Mouse (Mus musculus): ENCODE data around the gene Dnajc14. TPM values are rescaled to one million over a fixed set of nuclear protein-coding genes. Genes with fewer than 3 reads are reported as not detected.
A peak's percentile ranks its signal among the peaks of the same experiment; 100 is the strongest.
"Not testable (repeated sequence)": the region's sequence is repeated elsewhere in the genome, so short reads cannot be mapped to it uniquely, and the experiment has no call there.

The Dnajc14 gene
- polyA plus RNA-seq, 1 experiment from 2014 or later = 66.8 TPM

DNA sequence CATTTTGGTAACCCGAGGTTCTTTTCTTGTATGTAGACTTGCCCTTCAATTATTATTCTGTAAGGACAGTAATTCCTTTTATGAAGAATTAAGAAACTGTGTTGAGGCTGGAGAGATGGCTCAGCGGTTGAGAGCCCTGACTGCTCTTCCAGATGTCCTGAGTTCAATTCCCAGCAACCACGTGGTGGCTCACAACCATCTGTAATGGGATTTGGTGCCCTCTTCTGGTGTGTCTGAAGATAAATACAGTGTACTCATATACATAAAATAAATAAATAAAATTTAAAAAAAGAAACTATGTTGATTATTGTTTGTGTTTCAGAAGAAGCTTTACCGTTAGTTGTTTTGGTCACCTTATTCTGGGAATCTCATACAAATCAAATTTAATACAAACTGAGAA, 19.2 kb downstream of the Dnajc14 start:
- H3K27me3 ChIP-seq; H3K27ac ChIP-seq; ATAC-seq (ENCODE audit: low FRiP score, low read depth); H3K9me3 ChIP-seq: not testable (repeated sequence)
- Histone ChIP-seq H3K4me2 (replicated peaks) (peak overlapping the region; percentile 85), H3K4me1 (peaks cover 16% of the 10 kb centered on the region), H3K36me3 (peaks cover 39% of the 10 kb centered on the region), H3K9ac (peak overlapping the region; percentile 87; the same call in 1 of the 2 replicates), H3K4me3 (peak overlapping the region; percentile 89)
- 81% methylated on average over 4 of the region's 4 CpGs for WGBS

DNA sequence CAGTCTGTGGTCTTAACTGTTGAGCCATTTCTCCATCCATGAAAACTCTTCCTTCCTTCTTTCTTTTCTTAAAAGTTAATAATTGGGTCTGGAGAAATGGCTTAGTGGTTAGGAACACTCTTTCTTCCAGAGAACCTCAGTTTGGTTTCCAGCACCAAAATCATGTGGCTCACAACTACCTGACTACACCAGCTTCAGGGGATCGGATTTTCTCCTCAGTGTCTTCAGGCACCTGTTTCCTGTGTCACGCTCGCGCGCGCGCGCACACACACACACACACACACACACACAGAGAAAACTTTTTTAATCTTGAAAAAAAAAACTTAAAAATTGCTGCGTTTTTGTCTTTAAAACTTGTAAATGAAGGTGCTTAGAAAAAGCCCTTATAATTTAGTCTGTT, 20.0 kb downstream of the Dnajc14 start:
- ATAC-seq (ENCODE audit: low FRiP score, low read depth) = no peak
- no peak overlapping the region for H3K4me2 ChIP-seq (replicated peaks)
- H3K9ac ChIP-seq = no peak overlapping the region
- H3K4me1 ChIP-seq = peaks cover 16% of the 10 kb centered on the region
- no peaks in the 10 kb centered on the region for H3K9me3 ChIP-seq
- no peaks in the 10 kb centered on the region for H3K27me3 ChIP-seq
- WGBS = 91% methylated on average over 9 of the region's 9 CpGs
- H3K4me3 ChIP-seq = no peak overlapping the region
- H3K27ac ChIP-seq = no peak overlapping the region
- peaks cover 33% of the 10 kb centered on the region for H3K36me3 ChIP-seq

DNA sequence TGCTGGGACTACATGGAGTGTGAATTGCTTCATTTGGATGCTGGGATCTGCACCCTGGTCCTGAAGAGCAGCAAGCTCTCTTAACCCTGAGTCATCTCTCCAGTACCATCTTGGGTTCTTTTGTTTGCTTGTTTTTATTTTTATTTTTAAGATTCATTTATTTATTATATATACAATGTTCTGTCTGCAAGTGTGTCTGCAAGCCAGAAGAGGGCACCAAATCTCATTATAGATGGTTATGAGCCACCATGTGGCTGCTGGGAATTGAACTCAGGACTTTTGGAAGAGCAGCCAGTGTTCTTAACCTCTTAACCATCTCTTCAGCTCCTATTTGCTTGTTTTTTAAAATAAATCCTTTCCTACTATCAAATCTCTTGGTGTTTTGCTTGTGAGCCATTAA, 33.5 kb downstream of the Dnajc14 start:
- Histone ChIP-seq H3K4me2 (replicated peaks) (no peak overlapping the region), H3K27ac (no peak overlapping the region), H3K36me3 (peaks cover 85% of the 10 kb centered on the region), H3K4me3 (no peak overlapping the region), H3K9me3 (no peaks in the 10 kb centered on the region), H3K9ac (no peak overlapping the region), H3K27me3 (no peaks in the 10 kb centered on the region), H3K4me1 (no peaks in the 10 kb centered on the region)
- no peak for ATAC-seq (ENCODE audit: low FRiP score, low read depth)

DNA sequence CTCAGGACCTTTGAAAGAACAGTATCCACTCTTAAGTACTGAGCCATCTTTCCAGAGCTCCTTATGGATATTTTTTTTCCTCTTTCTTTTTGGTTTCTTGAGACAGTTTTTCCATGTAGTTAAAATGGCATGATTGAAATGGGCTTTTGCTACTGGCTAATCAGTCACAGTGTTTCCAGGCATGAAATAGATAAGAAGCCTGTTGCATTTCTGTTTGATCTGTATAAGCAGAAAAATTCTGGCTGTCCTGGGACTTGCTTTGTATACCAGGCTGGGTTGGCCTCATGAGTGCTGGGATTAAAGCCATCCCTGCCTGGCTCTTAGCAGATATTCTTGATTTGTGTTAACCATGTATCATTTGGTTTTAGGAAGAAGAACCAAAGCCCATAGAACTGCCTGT, 35.6 kb downstream of the Dnajc14 start:
- H3K27ac ChIP-seq = no peak overlapping the region
- H3K9ac ChIP-seq = no peak overlapping the region
- no peak overlapping the region for H3K4me2 ChIP-seq (replicated peaks)
- H3K4me1 ChIP-seq = peaks cover under 1% of the 10 kb centered on the region; the same call in 1 of the 2 replicates
- no peaks in the 10 kb centered on the region for H3K9me3 ChIP-seq
- no peak overlapping the region for H3K4me3 ChIP-seq
- peaks cover 78% of the 10 kb centered on the region for H3K36me3 ChIP-seq
- H3K27me3 ChIP-seq = no peaks in the 10 kb centered on the region
- ATAC-seq (ENCODE audit: low FRiP score, low read depth) = no peak

DNA sequence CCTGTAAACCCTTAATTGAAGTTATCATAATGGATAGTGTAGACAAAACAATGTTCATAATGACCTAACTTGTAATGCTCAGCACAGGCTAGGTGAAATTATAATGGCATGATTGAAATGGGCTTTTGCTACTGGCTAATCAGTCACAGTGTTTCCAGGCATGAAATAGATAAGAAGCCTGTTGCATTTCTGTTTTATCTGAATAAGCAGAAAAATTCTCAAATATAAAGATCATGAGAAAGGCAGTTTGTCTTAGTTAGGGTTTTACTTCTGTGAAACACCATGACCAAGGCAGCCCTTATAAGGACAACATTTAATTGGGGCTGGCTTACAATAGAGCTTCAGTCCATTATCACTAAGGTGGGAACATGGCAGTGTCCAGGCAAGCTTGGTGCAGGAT, 36.8 kb downstream of the Dnajc14 start:
- H3K9ac ChIP-seq = no peak overlapping the region
- no peaks in the 10 kb centered on the region for H3K9me3 ChIP-seq
- H3K27me3 ChIP-seq = no peaks in the 10 kb centered on the region
- H3K4me1 ChIP-seq = peaks cover 11% of the 10 kb centered on the region
- no peak overlapping the region for H3K4me3 ChIP-seq
- H3K4me2 ChIP-seq (replicated peaks) = no peak overlapping the region
- H3K36me3 ChIP-seq = peaks cover 76% of the 10 kb centered on the region
- H3K27ac ChIP-seq = no peak overlapping the region
- no peak for ATAC-seq (ENCODE audit: low FRiP score, low read depth)

DNA sequence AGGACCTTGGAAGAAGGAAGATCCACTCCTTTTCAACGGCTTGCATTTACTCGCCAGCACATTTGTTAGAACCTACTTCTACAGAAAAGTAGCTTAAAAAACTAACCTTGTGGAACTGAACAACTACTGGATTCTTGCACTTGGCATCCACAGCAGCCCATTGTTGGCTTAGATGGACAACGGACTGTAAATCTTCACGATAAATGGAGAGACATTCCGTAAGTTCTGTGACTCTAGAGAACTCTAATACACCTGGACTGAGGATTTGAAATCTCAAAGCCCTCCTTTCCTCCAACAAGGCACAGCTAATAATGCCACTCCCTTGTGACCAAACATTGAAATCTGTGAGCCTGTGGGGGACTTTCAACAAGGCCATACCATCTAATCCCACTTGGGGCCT, 39.4 kb downstream of the Dnajc14 start:
- Histone ChIP-seq H3K4me2 (replicated peaks) (no peak overlapping the region), H3K9ac (no peak overlapping the region), H3K27me3 (no peaks in the 10 kb centered on the region), H3K4me3 (no peak overlapping the region), H3K36me3 (peaks cover 66% of the 10 kb centered on the region), H3K4me1 (peaks cover 14% of the 10 kb centered on the region), H3K9me3 (no peaks in the 10 kb centered on the region), H3K27ac (no peak overlapping the region)
- WGBS = 92% methylated on average over 5 of the region's 5 CpGs
- no peak for ATAC-seq (ENCODE audit: low FRiP score, low read depth)

DNA sequence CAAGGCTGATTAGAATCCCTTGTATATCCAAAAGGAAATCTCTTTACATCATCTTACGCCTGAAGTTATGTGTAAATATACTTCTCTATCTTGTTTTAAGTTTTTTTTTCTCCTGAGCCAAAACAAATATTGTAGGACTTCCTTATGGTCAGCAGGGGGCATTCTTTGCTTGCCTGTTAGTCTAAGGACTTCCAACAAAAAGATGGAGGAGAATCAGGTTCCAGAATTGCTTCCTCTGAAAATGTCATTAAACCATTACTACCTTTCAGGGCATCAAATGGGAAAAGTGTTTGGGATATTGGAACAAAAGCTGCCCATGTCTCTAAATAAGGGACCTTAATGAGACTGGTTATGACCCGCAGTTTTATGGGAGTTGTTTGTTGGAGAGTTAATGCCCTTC, 41.7 kb downstream of the Dnajc14 start:
- H3K36me3 ChIP-seq = peaks cover 65% of the 10 kb centered on the region
- no peak overlapping the region for H3K4me3 ChIP-seq
- 0 out of 2 replicates have a peak overlapping the region, but pooled peaks have one; percentile 7 for H3K4me2 ChIP-seq (replicated peaks)
- ATAC-seq (ENCODE audit: low FRiP score, low read depth) = no peak
- H3K27me3 ChIP-seq = no peaks in the 10 kb centered on the region
- no peaks in the 10 kb centered on the region for H3K9me3 ChIP-seq
- H3K4me1 ChIP-seq = peaks cover 14% of the 10 kb centered on the region
- H3K9ac ChIP-seq = no peak overlapping the region
- no peak overlapping the region for H3K27ac ChIP-seq
- 44% methylated on average over 2 of the region's 2 CpGs for WGBS

DNA sequence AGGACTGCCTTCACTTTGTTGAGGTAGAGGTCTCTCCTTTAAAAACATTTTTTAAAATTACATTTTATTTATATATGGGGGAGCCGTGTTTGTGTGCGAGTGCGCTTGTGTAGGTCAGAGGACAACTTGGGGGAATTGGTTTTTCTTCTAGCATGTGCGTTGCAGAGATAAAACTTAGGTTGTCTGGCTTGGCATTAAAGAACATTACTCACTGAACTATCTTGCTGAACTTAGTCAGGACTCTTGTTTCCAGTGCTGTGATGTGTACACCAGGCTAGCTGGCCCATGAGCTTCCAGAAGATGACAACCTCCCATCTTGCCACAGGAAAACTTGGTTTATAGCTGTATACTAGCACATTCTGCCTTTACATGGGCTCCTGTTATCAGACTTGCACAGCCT, 42.8 kb downstream of the Dnajc14 start:
- ATAC-seq (ENCODE audit: low FRiP score, low read depth) = no peak

DNA sequence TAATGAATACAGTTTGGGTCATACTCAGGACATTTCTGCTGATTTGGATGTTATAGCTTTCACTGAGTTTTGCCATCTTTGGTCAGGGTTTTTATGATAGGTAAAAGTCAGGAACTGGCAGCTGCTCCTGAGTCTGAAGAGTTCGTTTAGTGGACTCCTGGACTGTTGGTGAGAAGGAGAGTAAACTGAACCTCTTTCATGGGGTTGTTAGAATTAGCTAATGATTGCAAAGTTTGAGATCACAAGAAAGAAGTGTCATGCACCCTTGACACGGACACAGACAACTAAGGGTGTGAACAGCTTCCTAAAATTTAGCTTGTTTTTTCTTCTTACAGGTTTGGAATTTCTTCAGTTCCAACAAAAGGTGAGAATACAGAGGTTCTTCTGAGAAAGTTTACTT, 44.6 kb downstream of the Dnajc14 start:
- H3K4me3 ChIP-seq = no peak overlapping the region
- no peaks in the 10 kb centered on the region for H3K27me3 ChIP-seq
- H3K4me2 ChIP-seq (replicated peaks) = no peak overlapping the region
- no peak for ATAC-seq (ENCODE audit: low FRiP score, low read depth)
- no peaks in the 10 kb centered on the region for H3K9me3 ChIP-seq
- peaks cover 14% of the 10 kb centered on the region for H3K4me1 ChIP-seq
- peaks cover 47% of the 10 kb centered on the region for H3K36me3 ChIP-seq
- 51% methylated on average over 2 of the region's 2 CpGs for WGBS
- H3K27ac ChIP-seq = no peak overlapping the region
- H3K9ac ChIP-seq = no peak overlapping the region

More for the DNA sequence above, 42.8 kb downstream of the Dnajc14 start:
- Histone ChIP-seq H3K9me3 (no peaks in the 10 kb centered on the region), H3K36me3 (peaks cover 57% of the 10 kb centered on the region), H3K4me1 (peaks cover 14% of the 10 kb centered on the region), H3K27me3 (no peaks in the 10 kb centered on the region), H3K4me2 (replicated peaks) (no peak overlapping the region), H3K9ac (no peak overlapping the region), H3K27ac (no peak overlapping the region), H3K4me3 (no peak overlapping the region)
- WGBS = 95% methylated on average over 4 of the region's 4 CpGs

DNA sequence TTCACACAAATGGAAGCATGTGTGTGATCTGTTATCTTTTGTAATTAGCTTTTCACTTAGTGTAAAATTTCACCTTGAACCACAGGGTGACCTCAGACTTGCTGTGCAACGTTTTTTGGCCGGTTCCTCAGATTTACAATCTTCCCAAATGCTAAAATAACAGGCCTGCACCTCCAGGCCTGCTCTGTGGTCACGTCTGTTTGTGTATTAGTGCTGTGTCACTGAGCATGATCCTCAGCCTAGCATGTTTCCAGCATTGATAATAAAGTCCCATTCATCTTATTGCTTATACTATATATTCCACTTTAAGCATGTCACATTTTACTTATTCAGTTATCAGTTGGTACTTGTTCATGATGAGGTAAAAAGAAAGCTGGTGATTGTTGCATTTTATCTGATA, 46.5 kb downstream of the Dnajc14 start:
- Histone ChIP-seq H3K9ac (no peak overlapping the region), H3K4me2 (replicated peaks) (no peak overlapping the region), H3K4me3 (no peak overlapping the region), H3K36me3 (peaks cover 46% of the 10 kb centered on the region), H3K27ac (no peak overlapping the region), H3K9me3 (no peaks in the 10 kb centered on the region), H3K4me1 (peaks cover 4% of the 10 kb centered on the region), H3K27me3 (no peaks in the 10 kb centered on the region)
- 60% methylated on average over 3 of the region's 3 CpGs for WGBS
- no peak for ATAC-seq (ENCODE audit: low FRiP score, low read depth)

DNA sequence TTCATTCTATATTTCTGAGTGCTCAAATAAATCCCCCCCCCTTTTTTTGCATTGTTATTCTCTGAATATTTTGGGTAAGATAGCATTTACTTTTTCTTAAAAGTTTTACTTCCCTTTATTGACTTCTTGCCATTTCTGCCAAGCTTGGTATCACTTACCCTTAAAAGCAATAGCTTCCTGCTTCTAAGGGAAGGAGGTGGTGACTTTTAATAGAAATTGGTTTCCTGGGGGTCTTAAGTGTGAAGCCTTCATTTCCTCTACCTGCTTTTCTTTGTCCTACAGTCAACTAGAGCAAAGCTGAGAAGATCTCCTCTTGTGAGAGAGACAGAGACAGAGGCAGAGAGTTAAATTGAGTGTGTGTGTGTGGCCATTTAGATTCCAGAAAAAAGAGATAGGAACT, 57.3 kb downstream of the Dnajc14 start:
- Histone ChIP-seq H3K36me3 (peaks cover 56% of the 10 kb centered on the region), H3K27ac (no peak overlapping the region), H3K4me3 (no peak overlapping the region), H3K9ac (no peak overlapping the region), H3K4me1 (no peaks in the 10 kb centered on the region), H3K4me2 (replicated peaks) (no peak overlapping the region), H3K27me3 (no peaks in the 10 kb centered on the region), H3K9me3 (no peaks in the 10 kb centered on the region)
- ATAC-seq (ENCODE audit: low FRiP score, low read depth) = no peak

DNA sequence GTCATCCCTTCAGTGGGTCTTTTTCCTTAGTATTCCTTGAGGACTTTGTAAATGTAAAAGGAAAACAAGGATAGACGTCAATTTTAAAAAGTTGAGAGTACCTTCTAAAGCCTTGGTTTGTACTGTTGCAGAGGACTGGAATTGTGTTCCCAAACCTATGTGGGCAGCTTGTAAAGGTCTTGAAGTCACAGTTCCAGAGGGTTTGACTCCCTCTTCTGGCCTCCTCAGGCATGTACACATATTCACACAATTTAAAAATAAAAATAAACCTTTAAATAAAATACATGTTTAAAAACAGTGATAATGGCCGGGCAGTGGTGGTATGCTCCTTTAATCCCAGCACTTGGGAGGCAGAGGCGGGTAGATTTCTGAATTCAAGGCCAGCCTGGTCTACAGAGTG, 62.2 kb downstream of the Dnajc14 start:
- Histone ChIP-seq H3K27me3 (no peaks in the 10 kb centered on the region), H3K27ac (no peak overlapping the region), H3K4me1 (no peaks in the 10 kb centered on the region), H3K4me2 (replicated peaks) (no peak overlapping the region), H3K4me3 (no peak overlapping the region), H3K9ac (no peak overlapping the region), H3K36me3 (peaks cover 50% of the 10 kb centered on the region), H3K9me3 (no peaks in the 10 kb centered on the region)
- no peak for ATAC-seq (ENCODE audit: low FRiP score, low read depth)
- 80% methylated on average over 3 of the region's 3 CpGs for WGBS

DNA sequence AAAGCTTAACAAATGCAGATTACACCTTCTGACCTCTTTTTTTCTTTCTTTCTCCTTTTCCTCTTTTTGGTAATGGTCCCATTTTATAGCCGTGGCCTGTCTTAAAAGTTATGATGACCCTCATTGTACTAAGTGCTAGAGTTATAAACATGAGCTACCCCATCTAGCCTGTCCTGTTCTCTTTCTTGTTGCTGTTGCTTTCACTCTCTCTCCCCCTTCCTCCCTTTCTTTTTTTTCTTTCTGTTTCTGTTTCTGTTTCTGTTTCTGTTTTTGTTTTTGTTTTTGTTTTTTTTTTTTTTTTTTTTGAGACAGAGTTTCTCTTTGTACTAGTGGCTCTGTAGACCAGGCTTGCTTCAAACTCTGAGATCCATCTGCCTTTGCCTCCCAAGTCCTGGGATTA, 62.7 kb downstream of the Dnajc14 start:
- no peak overlapping the region for H3K4me3 ChIP-seq
- H3K27ac ChIP-seq = no peak overlapping the region
- H3K9ac ChIP-seq = no peak overlapping the region
- no peaks in the 10 kb centered on the region for H3K9me3 ChIP-seq
- no peaks in the 10 kb centered on the region for H3K4me1 ChIP-seq
- no peak overlapping the region for H3K4me2 ChIP-seq (replicated peaks)
- H3K36me3 ChIP-seq = peaks cover 51% of the 10 kb centered on the region
- 85% methylated on average over 1 of the region's 1 CpGs for WGBS
- no peaks in the 10 kb centered on the region for H3K27me3 ChIP-seq
- ATAC-seq (ENCODE audit: low FRiP score, low read depth) = no peak

All from limb, embryonic 13.5 days (tissue).